Mouse (Mus musculus) hindbrain, embryonic 15.5 days (tissue): ENCODE results near the gene Ankrd33b. TPM values are rescaled to one million over a fixed set of nuclear protein-coding genes. Genes with fewer than 3 reads are reported as not detected.
A peak's percentile ranks its signal among the peaks of the same experiment; 100 is the strongest.

Experiments used
- ATAC-seq: fragments of 200-750 bp; cut with Nextera tagmentation; 2 replicates; pipeline ENCODE4 v1.8.0; 2017; ENCODE audit warnings: low read depth, moderate number of reproducible peaks, moderate TSS enrichment; ENCODE audit not compliant: low FRiP score
- H3K27ac ChIP-seq: fragments of 300-500 bp; sonication (generic); replicated peaks from 2 replicates; pipeline ENCODE4 v1.5.1; 2015; ENCODE audit warnings: mild to moderate bottlenecking, inconsistent platforms
- H3K27me3 ChIP-seq: fragments of 300-500 bp; sonication (generic); 2 replicates; pipeline ENCODE4 v1.6.1; 2015; ENCODE audit warnings: control low read depth, inconsistent platforms
- H3K36me3 ChIP-seq: fragments of 300-500 bp; sonication (generic); 2 replicates; pipeline ENCODE4 v1.6.1; 2015; ENCODE audit warnings: control low read depth, inconsistent platforms
- H3K4me1 ChIP-seq: fragments of 300-500 bp; sonication (generic); replicated peaks from 2 replicates; pipeline ENCODE4 v1.6.1; 2015; ENCODE audit warnings: control low read depth, inconsistent platforms
- H3K4me2 ChIP-seq: fragments of 300-500 bp; sonication (generic); 2 replicates; pipeline ENCODE4 v1.6.1; 2015; ENCODE audit warnings: moderate library complexity, mild to moderate bottlenecking, inconsistent platforms
- H3K4me3 ChIP-seq: fragments of 300-500 bp; sonication (generic); 2 replicates; pipeline ENCODE4 v1.5.1; 2015; ENCODE audit warnings: mild to moderate bottlenecking, inconsistent platforms
- H3K9ac ChIP-seq: fragments of 300-500 bp; sonication (generic); 2 replicates; pipeline ENCODE4 v1.6.1; 2015; ENCODE audit warnings: inconsistent platforms
- H3K9me3 ChIP-seq: fragments of 300-500 bp; sonication (generic); 2 replicates; pipeline ENCODE4 v1.6.1; 2016; ENCODE audit warnings: control low read depth, inconsistent platforms
- WGBS: fragments of 180-500 bp; shearing (Covaris S2); methylation state at CpG from one replicate; pipeline ENCODE4 v1.1.7; 2015; 5-methylcytosine and 5-hydroxymethylcytosine counted together
- polyA plus RNA-seq: library from polyadenylated mRNA; unstranded; fragments of >200 nt; fragmentation: Nextera tagmentation; extraction: Ambion mirVana; gene quantifications from 2 replicates; pipeline ENCODE4 v1.2.1, GENCODE M21; 2015

The Ankrd33b gene
- polyA plus RNA-seq, 1 experiment from 2014 or later, result 1.0 TPM

- Histone ChIP-seq H3K36me3 (no peaks in the 10 kb centered on the region), H3K27ac (no peak overlapping the region), H3K4me3 (no peak overlapping the region), H3K27me3 (no peaks in the 10 kb centered on the region), H3K9me3 (no peaks in the 10 kb centered on the region), H3K4me1 (no peaks in the 10 kb centered on the region), H3K4me2 (no peak overlapping the region), H3K9ac (no peak overlapping the region)
- ATAC-seq, result no peak
- 87% methylated on average over 12 of the region's 12 CpGs for whole genome bisulfite sequencing
Measured at GRCm38 (mm10) chr15:31265845-31266244, 101.7 kb downstream of the Ankrd33b start.

- no peaks in the 10 kb centered on the region for H3K27me3 ChIP-seq
- no peaks in the 10 kb centered on the region for H3K9me3 ChIP-seq
- no peaks in the 10 kb centered on the region for H3K36me3 ChIP-seq
- peak; percentile 45; the same call in 1 of the 2 replicates for ATAC-seq
- H3K4me2 ChIP-seq, result no peak overlapping the region
- H3K4me3 ChIP-seq, result no peak overlapping the region
- no peaks in the 10 kb centered on the region for H3K4me1 ChIP-seq
- H3K9ac ChIP-seq, result no peak overlapping the region
- no peak overlapping the region for H3K27ac ChIP-seq
- WGBS, result 90% methylated on average over 8 of the region's 8 CpGs
Measured at GRCm38 (mm10) chr15:31265404-31265803, 102.1 kb downstream of the Ankrd33b start.

- no peaks in the 10 kb centered on the region for H3K4me1 ChIP-seq
- H3K27me3 ChIP-seq, result no peaks in the 10 kb centered on the region
- no peaks in the 10 kb centered on the region for H3K9me3 ChIP-seq
- H3K4me2 ChIP-seq, result no peak overlapping the region
- H3K9ac ChIP-seq, result no peak overlapping the region
- no peak overlapping the region for H3K27ac ChIP-seq
- ATAC-seq, result peak; percentile 93
- H3K36me3 ChIP-seq, result no peaks in the 10 kb centered on the region
- WGBS, result 28% methylated on average over 6 of the region's 6 CpGs
- H3K4me3 ChIP-seq, result no peak overlapping the region
Measured at GRCm38 (mm10) chr15:31264827-31265226, 102.7 kb downstream of the Ankrd33b start.

DNA sequence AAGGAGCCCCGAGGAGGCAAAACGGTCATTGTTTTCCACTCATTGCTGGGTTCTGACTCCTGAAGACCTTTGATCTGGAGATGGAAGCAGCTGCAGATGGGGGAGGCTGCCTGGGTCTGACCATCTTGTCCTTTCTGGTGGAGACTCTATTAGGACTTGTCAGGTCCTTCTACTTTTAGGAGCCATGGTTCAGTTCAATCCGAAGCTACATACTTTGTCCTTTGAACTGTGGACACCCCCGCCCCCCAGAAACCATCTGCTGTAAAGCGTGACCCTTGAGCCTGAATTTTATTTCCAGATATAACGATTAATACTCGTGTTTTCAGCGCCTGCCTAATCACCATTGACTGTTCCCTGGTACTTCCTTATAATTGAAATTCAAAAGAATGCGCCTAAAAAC lies 105.2 kb downstream of the Ankrd33b start:
- Histone ChIP-seq H3K27ac (no peak overlapping the region), H3K27me3 (no peaks in the 10 kb centered on the region), H3K9ac (no peak overlapping the region), H3K9me3 (no peaks in the 10 kb centered on the region), H3K4me1 (no peaks in the 10 kb centered on the region), H3K4me3 (no peak overlapping the region), H3K36me3 (no peaks in the 10 kb centered on the region), H3K4me2 (no peak overlapping the region)
- 73% methylated on average over 9 of the region's 9 CpGs for WGBS
- no peak for ATAC-seq

- Histone ChIP-seq H3K9me3 (no peaks in the 10 kb centered on the region), H3K4me1 (no peaks in the 10 kb centered on the region)
- WGBS, result 79% methylated on average over 10 of the region's 10 CpGs
Measured at GRCm38 (mm10) chr15:31261094-31261493, 106.4 kb downstream of the Ankrd33b start.

GRCm38 (mm10) chr15:31258693-31259439 lies 108.7 kb downstream of the Ankrd33b start:
- Histone ChIP-seq H3K27ac (no peak overlapping the region), H3K4me1 (no peaks in the 10 kb centered on the region), H3K36me3 (no peaks in the 10 kb centered on the region), H3K9me3 (no peaks in the 10 kb centered on the region), H3K4me3 (no peak overlapping the region), H3K27me3 (no peaks in the 10 kb centered on the region), H3K4me2 (no peak overlapping the region), H3K9ac (no peak overlapping the region)
- 91% methylated on average over 18 of the region's 18 CpGs for WGBS
- ATAC-seq, result no peak

More at GRCm38 (mm10) chr15:31261094-31261493, 106.4 kb downstream of the Ankrd33b start:
- Histone ChIP-seq H3K36me3 (no peaks in the 10 kb centered on the region), H3K27ac (no peak overlapping the region), H3K4me2 (no peak overlapping the region), H3K4me3 (no peak overlapping the region), H3K27me3 (no peaks in the 10 kb centered on the region), H3K9ac (no peak overlapping the region)
- no peak for ATAC-seq

GRCm38 (mm10) chr15:31258029-31258692 lies 109.4 kb downstream of the Ankrd33b start:
- no peaks in the 10 kb centered on the region for H3K36me3 ChIP-seq
- WGBS, result 81% methylated on average over 21 of the region's 21 CpGs
- H3K4me2 ChIP-seq, result no peak overlapping the region
- no peaks in the 10 kb centered on the region for H3K27me3 ChIP-seq
- H3K4me3 ChIP-seq, result no peak overlapping the region
- H3K27ac ChIP-seq, result no peak overlapping the region
- no peak overlapping the region for H3K9ac ChIP-seq
- H3K4me1 ChIP-seq, result no peaks in the 10 kb centered on the region
- ATAC-seq, result no peak
- H3K9me3 ChIP-seq, result no peaks in the 10 kb centered on the region

DNA sequence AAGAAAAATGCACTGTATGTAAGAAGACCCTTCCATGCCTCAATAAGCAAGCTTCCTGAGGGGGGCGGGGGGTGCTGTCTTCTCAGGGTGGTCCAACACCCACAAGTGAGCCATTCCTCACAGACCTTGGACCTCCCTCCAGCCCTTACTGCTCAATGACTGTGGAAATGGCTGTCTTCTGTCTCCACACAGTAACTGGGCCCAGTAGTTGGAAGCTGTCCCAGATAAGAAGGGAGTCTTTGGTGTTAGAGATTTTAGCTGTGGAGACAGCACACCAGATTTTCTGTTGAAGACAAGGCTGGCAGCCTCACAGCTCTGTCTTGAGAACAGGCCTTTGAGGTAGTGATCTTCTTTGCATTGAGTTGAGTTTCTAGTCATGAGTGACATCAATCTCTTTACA lies 110.2 kb downstream of the Ankrd33b start:
- no peaks in the 10 kb centered on the region for H3K9me3 ChIP-seq
- ATAC-seq, result no peak

DNA sequence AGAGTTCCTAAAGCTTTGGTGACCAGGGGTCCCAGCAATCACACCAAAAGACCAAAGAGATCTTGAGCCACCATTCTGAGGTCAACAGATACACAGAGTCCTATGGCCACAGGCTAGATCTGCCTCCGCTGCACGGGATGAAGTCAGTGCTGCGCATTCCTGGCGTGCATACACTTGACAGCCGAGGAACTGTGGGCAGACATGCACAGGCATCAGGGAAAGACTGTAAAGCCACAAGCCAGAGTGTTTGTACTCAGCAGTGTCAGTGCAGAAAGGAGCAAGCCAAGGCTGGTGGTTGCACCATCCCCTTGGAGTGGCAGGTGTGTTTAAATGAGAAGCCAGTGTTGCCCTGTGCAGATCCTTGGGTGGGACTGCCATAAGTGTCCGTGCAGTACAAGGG lies 111.8 kb downstream of the Ankrd33b start:
- Histone ChIP-seq H3K9me3 (no peaks in the 10 kb centered on the region), H3K9ac (no peak overlapping the region), H3K27me3 (no peaks in the 10 kb centered on the region), H3K4me3 (no peak overlapping the region), H3K27ac (no peak overlapping the region), H3K4me2 (no peak overlapping the region), H3K36me3 (no peaks in the 10 kb centered on the region), H3K4me1 (0 out of 2 replicates have a peak, but pooled peaks cover 5% of the 10 kb centered on the region)
- ATAC-seq, result no peak
- WGBS, result 86% methylated on average over 6 of the region's 6 CpGs

More for the DNA sequence above, 110.2 kb downstream of the Ankrd33b start:
- H3K27me3 ChIP-seq, result no peaks in the 10 kb centered on the region
- H3K4me2 ChIP-seq, result no peak overlapping the region
- no peak overlapping the region for H3K4me3 ChIP-seq
- H3K27ac ChIP-seq, result no peak overlapping the region
- WGBS, result 100% methylated on average over 1 of the region's 1 CpGs
- no peak overlapping the region for H3K9ac ChIP-seq
- no peaks in the 10 kb centered on the region for H3K36me3 ChIP-seq
- H3K4me1 ChIP-seq, result 0 out of 2 replicates have a peak, but pooled peaks cover 4% of the 10 kb centered on the region

GRCm38 (mm10) chr15:31254939-31255535 lies 112.5 kb downstream of the Ankrd33b start:
- Histone ChIP-seq H3K4me1 (0 out of 2 replicates have a peak, but pooled peaks cover 10% of the 10 kb centered on the region), H3K27ac (no peak overlapping the region), H3K9me3 (no peaks in the 10 kb centered on the region), H3K4me2 (no peak overlapping the region), H3K36me3 (no peaks in the 10 kb centered on the region), H3K27me3 (no peaks in the 10 kb centered on the region), H3K4me3 (no peak overlapping the region), H3K9ac (no peak overlapping the region)
- no peak for ATAC-seq
- 88% methylated on average over 9 of the region's 9 CpGs for WGBS

DNA sequence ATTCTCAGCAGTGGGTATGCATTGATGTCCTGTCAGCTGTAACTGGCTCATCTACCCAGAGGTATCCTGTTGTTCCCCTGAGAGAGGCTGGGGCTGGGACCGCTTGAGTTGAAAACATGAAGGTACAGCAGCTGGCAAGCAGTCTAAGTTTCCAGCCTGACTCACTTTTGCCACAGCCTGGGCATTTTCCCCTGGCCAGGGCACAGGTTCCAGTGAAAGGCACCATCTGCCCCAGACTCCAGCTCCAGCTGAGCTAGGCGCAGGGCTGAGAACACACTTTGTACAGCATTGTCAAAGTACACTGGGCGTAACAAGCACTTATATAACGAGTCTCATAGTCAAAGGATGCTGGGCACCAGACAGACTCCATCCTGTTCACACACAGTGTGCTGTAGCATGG lies 113.6 kb downstream of the Ankrd33b start:
- ATAC-seq, result no peak
- no peak overlapping the region for H3K4me2 ChIP-seq
- no peaks in the 10 kb centered on the region for H3K27me3 ChIP-seq
- no peak overlapping the region for H3K27ac ChIP-seq
- no peaks in the 10 kb centered on the region for H3K36me3 ChIP-seq
- H3K4me1 ChIP-seq, result 0 out of 2 replicates have a peak, but pooled peaks cover 10% of the 10 kb centered on the region
- H3K9me3 ChIP-seq, result no peaks in the 10 kb centered on the region
- WGBS, result 78% methylated on average over 4 of the region's 4 CpGs
- no peak overlapping the region for H3K4me3 ChIP-seq
- H3K9ac ChIP-seq, result no peak overlapping the region

DNA sequence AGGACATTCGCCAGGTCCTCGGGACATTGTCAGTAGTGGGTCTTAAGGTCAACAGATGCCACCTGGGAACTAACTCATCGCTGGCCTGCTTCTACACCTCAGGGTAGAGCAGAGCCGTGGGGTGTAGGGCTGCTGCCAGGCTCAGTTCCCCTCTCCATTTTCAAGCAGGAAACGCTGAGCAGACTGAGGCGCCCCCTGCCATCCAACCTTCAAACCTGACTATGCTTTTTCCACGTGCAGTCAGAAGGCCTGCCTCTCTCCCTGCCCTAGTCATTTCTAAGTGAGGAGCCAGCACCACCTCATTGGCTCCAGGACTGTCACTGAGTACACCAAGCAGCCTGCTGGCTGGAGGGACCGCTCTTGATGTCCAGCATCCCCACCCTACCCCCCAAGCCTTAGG lies 114.1 kb downstream of the Ankrd33b start:
- no peak for ATAC-seq
- no peaks in the 10 kb centered on the region for H3K36me3 ChIP-seq
- no peak overlapping the region for H3K4me3 ChIP-seq
- no peak overlapping the region for H3K27ac ChIP-seq
- H3K9ac ChIP-seq, result no peak overlapping the region
- H3K9me3 ChIP-seq, result no peaks in the 10 kb centered on the region
- no peaks in the 10 kb centered on the region for H3K27me3 ChIP-seq
- WGBS, result 71% methylated on average over 8 of the region's 8 CpGs
- 0 out of 2 replicates have a peak, but pooled peaks cover 10% of the 10 kb centered on the region for H3K4me1 ChIP-seq
- H3K4me2 ChIP-seq, result no peak overlapping the region
